Mouse (Mus musculus): ENCODE measurements around the gene Tomm20.

GRCm38 (mm10) chr8:126962871-126963270 lies 17.2 kb upstream of the Tomm20 start:
- TF ChIP-seq CTCF (IDR thresholded peaks at IDR 0.05; ENCODE audit: borderline replicate concordance, control insufficient read depth, extremely low read depth, insufficient read depth, low read length, poor library complexity) (no peak), POLR2A (IDR thresholded peaks at IDR 0.05; ENCODE audit: control insufficient read depth, extremely low read depth, insufficient read depth, low read length, poor library complexity) (no peak)
